ENCODE assay signal across 29 mouse cellular contexts in genomic region chr10:116480988-116481387, GRCm38 (mm10). TPM values are rescaled to one million over a fixed set of nuclear protein-coding genes. Genes with fewer than 3 reads are reported as not detected.
DNase-seq lines count a peak whose midpoint lies in the region; ATAC-seq and TF ChIP-seq lines count a peak whose summit lies in the region.
"Had no signal": no experiment of that assay in that cellular context is flagged by ENCODE, and none has a peak within 500 bp of the region (broad histone marks: within the 10 kb centered on the region; RNA-seq: fewer than 3 reads in every experiment).

No protein-coding gene starts in this region.

- no peak for ATAC-seq in hindbrain, postnatal 0 days
- no peak for ATAC-seq in midbrain, postnatal 0 days (ENCODE audit: low FRiP score)
- no peak for ATAC-seq in midbrain, embryonic 14.5 days (ENCODE audit: low FRiP score, low TSS enrichment)
- ATAC-seq in stomach, postnatal 0 days (ENCODE audit: low FRiP score, low TSS enrichment) = no peak
- ATAC-seq: CD4-positive, CD25-positive, alpha-beta regulatory T cell, adult 4 months; forebrain, embryonic 15.5 days; midbrain, embryonic 15.5 days had no signal

- H3K4me2 ChIP-seq in hindbrain, postnatal 0 days (ENCODE audit: low read depth, low read length) = no peak overlapping the region
- no peak overlapping the region for H3K4me2 ChIP-seq in midbrain, postnatal 0 days (ENCODE audit: low read depth, low read length, poor library complexity, severe bottlenecking)
- H3K4me2 ChIP-seq in midbrain, embryonic 14.5 days (ENCODE audit: low read length) = no peak overlapping the region
- no peak overlapping the region for H3K4me2 ChIP-seq in stomach, postnatal 0 days (replicated peaks; ENCODE audit: low read depth)
- H3K4me2 ChIP-seq: embryonic facial prominence, embryonic 12.5 days; forebrain, embryonic 15.5 days; heart, embryonic 15.5 days; hindbrain, embryonic 13.5 days; liver, embryonic 15.5 days; midbrain, embryonic 15.5 days had no signal

- peaks cover 11% of the 10 kb centered on the region; the same call in 1 of the 2 replicates for H3K36me3 ChIP-seq in hindbrain, postnatal 0 days (ENCODE audit: insufficient read depth, low read length)
- peaks cover 42% of the 10 kb centered on the region for H3K36me3 ChIP-seq in hindbrain, embryonic 10.5 days
- H3K36me3 ChIP-seq in midbrain, postnatal 0 days (ENCODE audit: insufficient read depth, low read length) = peaks cover 6% of the 10 kb centered on the region; the same call in 1 of the 2 replicates
- H3K36me3 ChIP-seq in midbrain, embryonic 14.5 days (ENCODE audit: control insufficient read depth, insufficient read depth, low read length) = peaks cover 36% of the 10 kb centered on the region
- H3K36me3 ChIP-seq in stomach, postnatal 0 days (ENCODE audit: control insufficient read depth, insufficient read depth, low read length) = peaks cover 11% of the 10 kb centered on the region; the same call in 1 of the 2 replicates

- H3K27me3 ChIP-seq in hindbrain, postnatal 0 days (ENCODE audit: insufficient read depth, low read length) = no peaks in the 10 kb centered on the region
- H3K27me3 ChIP-seq in hindbrain, embryonic 10.5 days (ENCODE audit: insufficient read depth, poor library complexity, severe bottlenecking) = no peaks in the 10 kb centered on the region
- no peaks in the 10 kb centered on the region for H3K27me3 ChIP-seq in midbrain, postnatal 0 days (ENCODE audit: insufficient read depth, low read length)
- no peaks in the 10 kb centered on the region for H3K27me3 ChIP-seq in midbrain, embryonic 14.5 days (ENCODE audit: control insufficient read depth, insufficient read depth, low read length)
- H3K27me3 ChIP-seq in stomach, postnatal 0 days (ENCODE audit: control insufficient read depth, insufficient read depth, low read length) = no peaks in the 10 kb centered on the region
- H3K27me3 ChIP-seq: embryonic facial prominence, embryonic 12.5 days; forebrain, embryonic 15.5 days; heart, embryonic 15.5 days; midbrain, embryonic 15.5 days had no signal

- H3K9me3 ChIP-seq in hindbrain, postnatal 0 days (ENCODE audit: low read length) = no peaks in the 10 kb centered on the region
- H3K9me3 ChIP-seq in hindbrain, embryonic 10.5 days = 0 out of 2 replicates have a peak, but pooled peaks cover 2% of the 10 kb centered on the region
- H3K9me3 ChIP-seq in midbrain, postnatal 0 days (ENCODE audit: low read length) = no peaks in the 10 kb centered on the region
- no peaks in the 10 kb centered on the region for H3K9me3 ChIP-seq in midbrain, embryonic 14.5 days (ENCODE audit: control insufficient read depth, low read length)
- no peaks in the 10 kb centered on the region for H3K9me3 ChIP-seq in stomach, postnatal 0 days (ENCODE audit: control insufficient read depth, low read length)
- H3K9me3 ChIP-seq: forebrain, embryonic 15.5 days; heart, embryonic 10.5 days; hindbrain, embryonic 13.5 days; midbrain, embryonic 15.5 days had no signal

- H3K4me1 ChIP-seq in hindbrain, postnatal 0 days (ENCODE audit: insufficient read depth, low read length) = peaks cover under 1% of the 10 kb centered on the region; the same call in 1 of the 2 replicates
- no peaks in the 10 kb centered on the region for H3K4me1 ChIP-seq in hindbrain, embryonic 10.5 days (replicated peaks)
- no peaks in the 10 kb centered on the region for H3K4me1 ChIP-seq in midbrain, postnatal 0 days (ENCODE audit: insufficient read depth, low read length)
- H3K4me1 ChIP-seq in midbrain, embryonic 14.5 days (ENCODE audit: control insufficient read depth, insufficient read depth, low read length) = no peaks in the 10 kb centered on the region
- no peaks in the 10 kb centered on the region for H3K4me1 ChIP-seq in stomach, postnatal 0 days (replicated peaks; ENCODE audit: control insufficient read depth, insufficient read depth)
- H3K4me1 ChIP-seq: embryonic facial prominence, embryonic 12.5 days; forebrain, embryonic 15.5 days; heart, embryonic 10.5 days; heart, embryonic 15.5 days; hindbrain, embryonic 13.5 days; midbrain, embryonic 15.5 days had no signal

- TF ChIP-seq CTCF in hindbrain, postnatal 0 days (IDR thresholded peaks at IDR 0.05; ENCODE audit: low read depth) = peak; percentile 44
- TF ChIP-seq CTCF in left cerebral cortex, adult 2 months (IDR thresholded peaks at IDR 0.05) = peak; percentile 33
- peak; percentile 44 for TF ChIP-seq CTCF in midbrain, postnatal 0 days (IDR thresholded peaks at IDR 0.05)
- peak; percentile 41 for TF ChIP-seq CTCF in stomach, postnatal 0 days (IDR thresholded peaks at IDR 0.05; ENCODE audit: low read depth)

- 91% methylated on average over 5 of the region's 5 CpGs for WGBS in hindbrain, postnatal 0 days
- WGBS in hindbrain, embryonic 10.5 days = 90% methylated on average over 5 of the region's 5 CpGs
- 91% methylated on average over 5 of the region's 5 CpGs for WGBS in midbrain, postnatal 0 days
- WGBS in midbrain, embryonic 14.5 days = 89% methylated on average over 5 of the region's 5 CpGs
- WGBS in stomach, postnatal 0 days = 86% methylated on average over 5 of the region's 5 CpGs

- DNase-seq in hindbrain, postnatal 0 days (ENCODE audit: low spot score) = no peak
- DNase-seq in hindbrain, embryonic 10.5 days (ENCODE audit: low spot score) = no peak
- no peak for DNase-seq in left cerebral cortex, adult 2 months (ENCODE audit: extremely low spot score in 1 of 2, low spot score in 2 of 2)
- no peak for DNase-seq in left cerebral cortex, adult 11 months (ENCODE audit: low spot score)
- DNase-seq in midbrain, postnatal 0 days (ENCODE audit: low spot score) = no peak
- DNase-seq in midbrain, embryonic 14.5 days = no peak
- DNase-seq in stomach, postnatal 0 days (ENCODE audit: low spot score) = no peak
- DNase-seq in adrenal gland, postnatal 14 days = no peak
- DNase-seq: adrenal gland, adult 8-10 months; cerebellum, adult 11-12 months; cerebellum, adult 9-11 months; embryo, embryonic 11 days; gastrocnemius, postnatal 10 days; heart, postnatal 36 days; kidney, adult 8-10 months; kidney, postnatal 10 days; left cerebral cortex, postnatal 4 days; lung, postnatal 10 days; right cerebral cortex, postnatal 25 days; spleen, adult 18-20 months had no signal

- no peak overlapping the region for H3K9ac ChIP-seq in hindbrain, postnatal 0 days (replicated peaks; ENCODE audit: low read length)
- H3K9ac ChIP-seq in midbrain, postnatal 0 days (replicated peaks; ENCODE audit: low read length, poor library complexity, severe bottlenecking) = no peak overlapping the region
- H3K9ac ChIP-seq in midbrain, embryonic 14.5 days (replicated peaks; ENCODE audit: low read length) = no peak overlapping the region
- H3K9ac ChIP-seq in stomach, postnatal 0 days (ENCODE audit: low read length) = no peak overlapping the region
- H3K9ac ChIP-seq: embryonic facial prominence, embryonic 12.5 days; forebrain, embryonic 15.5 days; heart, embryonic 15.5 days; hindbrain, embryonic 13.5 days; liver, embryonic 15.5 days; midbrain, embryonic 15.5 days had no signal

- TF ChIP-seq EP300 in stomach, postnatal 0 days (optimal IDR thresholded peaks at IDR 0.05) = no peak

- H3K4me3 ChIP-seq in hindbrain, postnatal 0 days (ENCODE audit: low read length) = no peak overlapping the region
- H3K4me3 ChIP-seq in hindbrain, embryonic 10.5 days = no peak overlapping the region
- no peak overlapping the region for H3K4me3 ChIP-seq in left cerebral cortex, adult 2 months
- H3K4me3 ChIP-seq in midbrain, postnatal 0 days (ENCODE audit: low read depth, low read length) = no peak overlapping the region
- H3K4me3 ChIP-seq in midbrain, embryonic 14.5 days (replicated peaks; ENCODE audit: low read depth, low read length) = no peak overlapping the region
- H3K4me3 ChIP-seq in stomach, postnatal 0 days (ENCODE audit: low read depth, low read length) = no peak overlapping the region
- H3K4me3 ChIP-seq: embryonic facial prominence, embryonic 12.5 days; forebrain, embryonic 15.5 days; heart, embryonic 10.5 days; heart, embryonic 15.5 days; hindbrain, embryonic 13.5 days; liver, embryonic 15.5 days; midbrain, embryonic 15.5 days had no signal

- intact Hi-C loops in left cerebral cortex, adult 2 months (cut with DNase I) = no loop called here

- H3K27ac ChIP-seq in hindbrain, postnatal 0 days = no peak overlapping the region
- H3K27ac ChIP-seq in hindbrain, embryonic 10.5 days = no peak overlapping the region
- no peak overlapping the region for H3K27ac ChIP-seq in left cerebral cortex, adult 2 months
- no peak overlapping the region for H3K27ac ChIP-seq in midbrain, postnatal 0 days (ENCODE audit: low read depth, low read length)
- H3K27ac ChIP-seq in midbrain, embryonic 14.5 days (replicated peaks; ENCODE audit: low read depth, low read length) = no peak overlapping the region
- no peak overlapping the region for H3K27ac ChIP-seq in stomach, postnatal 0 days (replicated peaks)
- H3K27ac ChIP-seq: embryonic facial prominence, embryonic 12.5 days; forebrain, embryonic 15.5 days; heart, embryonic 10.5 days; heart, embryonic 15.5 days; hindbrain, embryonic 13.5 days; liver, embryonic 15.5 days; midbrain, embryonic 15.5 days had no signal

RNA-seq across cellular contexts. Expression of gene Kcnmb4, which starts 7.3 kb away (rescaled TPM):
- 66.1 and 71.6 TPM in 2 replicates for total RNA-seq in hindbrain, postnatal 0 days (2014; rRNA removed)
- polyA plus RNA-seq in hindbrain, postnatal 0 days (2015; fragmentation: Nextera tagmentation; extraction: Ambion mirVana) = 30.1 and 31.4 TPM in 2 replicates
- 10.5 and 12.9 TPM in 2 replicates for polyA plus RNA-seq in hindbrain, embryonic 10.5 days (2016; fragmentation: Nextera tagmentation; extraction: Ambion mirVana)
- 100 to 1,000 TPM; 102 TPM for total RNA-seq in left cerebral cortex, adult 2 months (2021)
- total RNA-seq in midbrain, postnatal 0 days (2014; rRNA removed) = 43.2 and 67.6 TPM in 2 replicates
- polyA plus RNA-seq in midbrain, postnatal 0 days (2015; fragmentation: Nextera tagmentation; extraction: Ambion mirVana) = 19.8 and 21.7 TPM in 2 replicates
- 18.8 and 22.1 TPM in 2 replicates for polyA plus RNA-seq in midbrain, embryonic 14.5 days (2014; fragmentation: Nextera tagmentation; extraction: Ambion mirVana)
- 1.8 and 2.6 TPM in 2 replicates for polyA plus RNA-seq in stomach, postnatal 0 days (2015; fragmentation: Nextera tagmentation; extraction: Ambion mirVana)
- total RNA-seq in adrenal gland, postnatal 14 days (2021) = 5.0 and 5.1 TPM in 2 replicates
- total RNA-seq: granulocyte monocyte progenitor cell, adult 5-6 weeks had no signal
